ENCODE assay signal across 18 mouse cellular contexts in the genomic region with DNA sequence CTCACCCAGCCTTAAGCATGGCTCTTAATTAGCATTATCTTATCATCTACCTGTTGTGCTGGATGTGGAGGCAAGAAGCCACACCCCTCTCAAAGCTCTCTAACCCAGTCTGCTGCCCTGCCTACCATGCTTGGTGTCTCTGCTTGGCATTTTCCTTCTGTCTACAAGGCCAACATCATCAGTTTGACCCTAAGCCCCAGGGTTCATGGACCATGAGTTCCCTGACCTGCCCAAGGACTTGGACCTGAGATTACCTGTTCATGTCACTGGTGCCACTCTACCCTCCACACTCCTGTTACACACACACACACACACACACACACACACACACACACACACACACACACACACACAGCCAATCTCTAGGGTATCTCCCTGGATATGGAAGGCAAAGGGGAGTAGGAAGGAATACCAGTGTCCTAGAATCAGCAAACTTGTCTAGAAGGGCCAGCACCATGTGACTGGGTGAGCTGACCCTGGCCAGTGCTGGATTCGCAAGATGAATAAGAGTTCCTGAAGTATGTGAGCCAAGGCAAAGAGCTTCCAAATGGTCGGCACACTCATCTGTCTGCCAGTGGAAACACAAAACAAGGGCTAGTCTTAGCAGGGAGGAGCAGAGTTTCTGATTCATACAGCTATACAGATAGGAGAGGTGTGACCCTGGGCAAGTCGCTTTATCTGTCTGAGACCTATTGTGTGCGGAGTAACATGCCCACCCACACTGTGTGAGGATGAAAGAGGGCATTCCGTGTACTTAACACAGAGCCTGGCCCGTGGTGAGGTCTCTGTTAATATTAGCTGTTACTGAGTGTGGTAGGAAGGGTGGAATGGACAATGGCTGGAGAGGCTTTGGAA. TPM values are rescaled to one million over a fixed set of nuclear protein-coding genes. Genes with fewer than 3 reads are reported as not detected.
A peak's percentile ranks its signal among the peaks of the same experiment; 100 is the strongest.
DNase-seq lines count a peak whose midpoint lies in the region; ATAC-seq lines count a peak whose summit lies in the region.
"Had no signal": no experiment of that assay in that cellular context is flagged by ENCODE, and none has a peak within 500 bp of the region (broad histone marks: within the 10 kb centered on the region; RNA-seq: fewer than 3 reads in every experiment).

No protein-coding gene starts in this region.

- H3K27ac ChIP-seq in liver, embryonic 16.5 days (ENCODE audit: low read length) = no peak overlapping the region
- H3K27ac ChIP-seq in midbrain, embryonic 14.5 days (replicated peaks; ENCODE audit: low read depth, low read length) = no peak overlapping the region
- H3K27ac ChIP-seq: hindbrain, embryonic 10.5 days; macrophage; neural tube, embryonic 13.5 days had no signal

- no peak overlapping the region for H3K9ac ChIP-seq in liver, embryonic 16.5 days (ENCODE audit: low read depth, low read length)
- H3K9ac ChIP-seq in midbrain, embryonic 14.5 days (replicated peaks; ENCODE audit: low read length) = no peak overlapping the region
- H3K9ac ChIP-seq: neural tube, embryonic 13.5 days had no signal

- H3K36me3 ChIP-seq in liver, embryonic 16.5 days (ENCODE audit: control insufficient read depth, insufficient read depth) = peaks cover 2% of the 10 kb centered on the region; the same call in 1 of the 2 replicates
- H3K36me3 ChIP-seq in midbrain, embryonic 14.5 days (ENCODE audit: control insufficient read depth, insufficient read depth, low read length) = no peaks in the 10 kb centered on the region
- H3K36me3 ChIP-seq: G1E; hindbrain, embryonic 10.5 days; neural tube, embryonic 13.5 days had no signal

- no peak overlapping the region for H3K4me3 ChIP-seq in liver, embryonic 16.5 days (ENCODE audit: low read depth, low read length)
- H3K4me3 ChIP-seq in midbrain, embryonic 14.5 days (replicated peaks; ENCODE audit: low read depth, low read length) = no peak overlapping the region
- H3K4me3 ChIP-seq: hindbrain, embryonic 10.5 days; neural tube, embryonic 13.5 days had no signal

- H3K4me2 ChIP-seq in liver, embryonic 16.5 days (ENCODE audit: low read depth, low read length) = no peak overlapping the region
- H3K4me2 ChIP-seq in midbrain, embryonic 14.5 days (ENCODE audit: low read length) = no peak overlapping the region
- H3K4me2 ChIP-seq: neural tube, embryonic 13.5 days had no signal

- peak; percentile 39 for ATAC-seq in liver, embryonic 16.5 days (ENCODE audit: low read depth)
- ATAC-seq in midbrain, embryonic 14.5 days (ENCODE audit: low FRiP score, low TSS enrichment) = no peak
- ATAC-seq in granulocyte monocyte progenitor cell, adult 5-6 weeks (replicated peaks; ENCODE audit: poor library complexity, severe bottlenecking) = no peak

- H3K4me1 ChIP-seq in liver, embryonic 16.5 days (ENCODE audit: control insufficient read depth, low read depth, low read length) = peaks cover 8% of the 10 kb centered on the region
- H3K4me1 ChIP-seq in midbrain, embryonic 14.5 days (ENCODE audit: control insufficient read depth, insufficient read depth, low read length) = no peaks in the 10 kb centered on the region
- H3K4me1 ChIP-seq: hindbrain, embryonic 10.5 days; neural tube, embryonic 13.5 days had no signal

- DNase-seq in heart, adult 11 months = peak; percentile 93
- DNase-seq in heart, adult 8-10 months (ENCODE audit: low spot score) = no peak
- DNase-seq in MEL-GATA-1-ER (ENCODE audit: extremely low read depth, low read depth) = peak; percentile 55
- DNase-seq in c-Kit-positive CD71-positive TER-119-positive erythroid progenitor cells, embryonic 14.5 days (ENCODE audit: low spot score) = peak; percentile 68
- DNase-seq in MN1 (ENCODE audit: low spot score) = no peak
- DNase-seq in midbrain, embryonic 14.5 days = no peak
- DNase-seq: cerebellum, postnatal 25 days; gastrocnemius, postnatal 25 days; kidney, postnatal 25 days; lung, adult 18-20 months; right cerebral cortex, postnatal 4 days; thymus, postnatal 14 days had no signal

- no peaks in the 10 kb centered on the region for H3K27me3 ChIP-seq in liver, embryonic 16.5 days (ENCODE audit: control insufficient read depth, insufficient read depth, low read depth, low read length)
- no peaks in the 10 kb centered on the region for H3K27me3 ChIP-seq in midbrain, embryonic 14.5 days (ENCODE audit: control insufficient read depth, insufficient read depth, low read length)
- H3K27me3 ChIP-seq: neural tube, embryonic 13.5 days had no signal

- 45% methylated on average over 6 of the region's 6 CpGs for WGBS in liver, embryonic 16.5 days (ENCODE audit: insufficient replicate concordance)
- 86% methylated on average over 6 of the region's 6 CpGs for WGBS in midbrain, embryonic 14.5 days

- H3K9me3 ChIP-seq in liver, embryonic 16.5 days (replicated peaks; ENCODE audit: control insufficient read depth, low read length) = no peaks in the 10 kb centered on the region
- H3K9me3 ChIP-seq in midbrain, embryonic 14.5 days (ENCODE audit: control insufficient read depth, low read length) = no peaks in the 10 kb centered on the region
- H3K9me3 ChIP-seq: G1E; hindbrain, embryonic 10.5 days; neural tube, embryonic 13.5 days had no signal

RNA-seq across cellular contexts. Expression of a gene that starts 20.9 kb away (rescaled TPM):
- 100 to 1,000 TPM in 3 of 4 experiments, 10 to 100 TPM in 1; 98.8 to 151 (median 131) TPM for total RNA-seq in heart, adult 8-10 months (2022)
- 35.3 and 39.2 TPM in 2 replicates for polyA plus RNA-seq in liver, embryonic 16.5 days (2015; fragmentation: Nextera tagmentation; extraction: Ambion mirVana)
- 47.1 and 51.6 TPM in 2 replicates for polyA plus RNA-seq in midbrain, embryonic 14.5 days (2014; fragmentation: Nextera tagmentation; extraction: Ambion mirVana)
- 30.0 and 33.7 TPM in 2 replicates for total RNA-seq in granulocyte monocyte progenitor cell, adult 5-6 weeks (2014; fragmentation: Nextera tagmentation)
- total RNA-seq in granulocyte monocyte progenitor cell, adult 5-6 weeks (2017) = 17.5 and 32.3 TPM in 2 replicates

Comparison
In these comparisons a context has a peak if more than half of its experiments do, and no peak if none do; other contexts are left out.
1. DNase-seq: peak in heart, adult 11 months (single experiment), MEL-GATA-1-ER (single experiment) and c-Kit-positive CD71-positive TER-119-positive erythroid progenitor cells, embryonic 14.5 days (single experiment); none in heart, adult 8-10 months (single experiment), MN1 (single experiment) and midbrain, embryonic 14.5 days (single experiment).